Mouse (Mus musculus) erythroblast, embryonic 14.5 days (primary cell): ENCODE measurements around the gene Fam83e.

Source experiments
- GATA1 ChIP-seq: IDR thresholded peaks from 2 replicates; pipeline ENCODE4 v1.6.1; 2012; ENCODE audit warnings: low read length, inconsistent platforms, mixed read lengths
- TAL1 ChIP-seq: IDR thresholded peaks from 3 replicates; pipeline ENCODE4 v1.6.1; 2012; ENCODE audit warnings: low read length, inconsistent platforms, mixed read lengths

GRCm38 (mm10) chr7:45741308-45741707, 20.3 kb downstream of the Fam83e start:
- TF ChIP-seq TAL1 (no peak), GATA1 (no peak)
